Mouse (Mus musculus): ENCODE results near the gene Slc2a9.

The Slc2a9 gene

GRCm38 (mm10) chr5:38504116-38504515 lies 1.2 kb upstream of the Slc2a9 start:
- DNase-seq (ENCODE audit: low read depth): peak; percentile 26

- no peak for DNase-seq (ENCODE audit: low read depth)
These were observed 2.9 kb downstream of the Slc2a9 start for GRCm38 (mm10) chr5:38500043-38500442.

- no peak for DNase-seq (ENCODE audit: low read depth)
These were observed 3.6 kb downstream of the Slc2a9 start for GRCm38 (mm10) chr5:38499316-38499811.

- no peak for DNase-seq (ENCODE audit: low read depth)
These were observed 4.5 kb downstream of the Slc2a9 start for GRCm38 (mm10) chr5:38498479-38498878.

GRCm38 (mm10) chr5:38496491-38497057 lies 6.4 kb downstream of the Slc2a9 start:
- DNase-seq (ENCODE audit: low read depth): no peak

GRCm38 (mm10) chr5:38493890-38494289 lies 9.1 kb downstream of the Slc2a9 start:
- DNase-seq (ENCODE audit: low read depth): peak; percentile 11

- no peak for DNase-seq (ENCODE audit: low read depth)
These were observed 11.2 kb downstream of the Slc2a9 start for GRCm38 (mm10) chr5:38491763-38492162.

- no peak for DNase-seq (ENCODE audit: low read depth)
These were observed 13.2 kb downstream of the Slc2a9 start for GRCm38 (mm10) chr5:38489739-38490138.

- DNase-seq (ENCODE audit: low read depth): no peak
These were observed 14.0 kb downstream of the Slc2a9 start for GRCm38 (mm10) chr5:38488673-38489615.

GRCm38 (mm10) chr5:38488026-38488425 lies 14.9 kb downstream of the Slc2a9 start:
- no peak for DNase-seq (ENCODE audit: low read depth)

GRCm38 (mm10) chr5:38487247-38487646 lies 15.7 kb downstream of the Slc2a9 start:
- no peak for DNase-seq (ENCODE audit: low read depth)

GRCm38 (mm10) chr5:38485946-38486345 lies 17.0 kb downstream of the Slc2a9 start:
- DNase-seq (ENCODE audit: low read depth): no peak

- DNase-seq (ENCODE audit: low read depth): no peak
These were observed 19.3 kb downstream of the Slc2a9 start for GRCm38 (mm10) chr5:38483518-38484110.

- no peak for DNase-seq (ENCODE audit: low read depth)
These were observed 21.9 kb downstream of the Slc2a9 start for GRCm38 (mm10) chr5:38480822-38481707.

GRCm38 (mm10) chr5:38479908-38480725 lies 22.8 kb downstream of the Slc2a9 start:
- DNase-seq (ENCODE audit: low read depth): peak; percentile 61

- DNase-seq (ENCODE audit: low read depth): peak; percentile 35
These were observed 23.4 kb downstream of the Slc2a9 start for GRCm38 (mm10) chr5:38479545-38479907.

GRCm38 (mm10) chr5:38479027-38479426 lies 23.9 kb downstream of the Slc2a9 start:
- peak; percentile 15 for DNase-seq (ENCODE audit: low read depth)

- no peak for DNase-seq (ENCODE audit: low read depth)
These were observed 25.1 kb downstream of the Slc2a9 start for GRCm38 (mm10) chr5:38477731-38478445.

GRCm38 (mm10) chr5:38476861-38477565 lies 25.9 kb downstream of the Slc2a9 start:
- no peak for DNase-seq (ENCODE audit: low read depth)

- DNase-seq (ENCODE audit: low read depth): no peak
These were observed 32.1 kb downstream of the Slc2a9 start for GRCm38 (mm10) chr5:38470881-38471280.

Data from NIH3T3 (cell line).